Mouse (Mus musculus) small intestine, adult 2 months (tissue): Measurements from ENCODE around the gene Ptpro.

ENCODE experiments used
- CTCF ChIP-seq: fragments of 200-500 bp; IDR thresholded peaks from 2 replicates; pipeline ENCODE4 v1.5.1; 2012; ENCODE audit warnings: low read depth, mild to moderate bottlenecking, control low read depth, inconsistent platforms, low read length, moderate library complexity, mixed read lengths; ENCODE audit not compliant: insufficient replicate concordance, insufficient read length; ENCODE audit errors: extremely low read depth
- POLR2A ChIP-seq: fragments of 200-500 bp; IDR thresholded peaks from 2 replicates; pipeline ENCODE4 v1.6.1; 2012; ENCODE audit warnings: low read depth, mild to moderate bottlenecking, control low read depth, inconsistent platforms, low read length, moderate library complexity

GRCm38 (mm10) chr6:137463771-137464170 is 211.7 kb downstream of the Ptpro start:
- TF ChIP-seq CTCF: no peak
- no peak for TF ChIP-seq POLR2A
